Mouse (Mus musculus): Measurements from ENCODE around the gene Nme7. TPM values are rescaled to one million over a fixed set of nuclear protein-coding genes. Genes with fewer than 3 reads are reported as not detected.
A peak's percentile ranks its signal among the peaks of the same experiment; 100 is the strongest.

Nme7 gene
- polyA plus RNA-seq, 1 experiment from 2014 or later = 51.6 TPM

DNA sequence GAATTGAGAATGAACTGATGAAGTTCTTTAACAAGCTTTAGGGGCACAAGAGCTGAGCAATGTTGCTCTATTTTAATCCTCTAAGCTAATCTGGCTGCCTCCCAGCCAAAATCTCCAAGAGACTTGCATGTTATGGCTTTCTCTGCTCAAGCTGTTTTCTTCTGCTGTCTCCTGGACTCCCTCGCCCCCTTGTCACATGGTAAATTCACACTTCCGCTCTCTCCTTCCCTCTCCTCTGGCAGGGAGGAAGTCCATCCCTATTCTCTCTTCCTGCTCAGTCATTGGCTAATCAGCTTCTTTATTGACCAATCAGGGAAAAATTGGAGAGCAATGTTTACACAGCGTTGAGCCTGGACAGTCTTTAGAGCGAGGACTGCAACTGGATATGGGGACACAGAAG lies 31.9 kb downstream of the Nme7 start:
- 82% methylated on average over 4 of the region's 4 CpGs for WGBS
- Histone ChIP-seq H3K4me1 (ENCODE audit: control insufficient read depth, insufficient read depth, low read length) (no peaks in the 10 kb centered on the region), H3K27me3 (ENCODE audit: control insufficient read depth, insufficient read depth, low read length) (no peaks in the 10 kb centered on the region)

DNA sequence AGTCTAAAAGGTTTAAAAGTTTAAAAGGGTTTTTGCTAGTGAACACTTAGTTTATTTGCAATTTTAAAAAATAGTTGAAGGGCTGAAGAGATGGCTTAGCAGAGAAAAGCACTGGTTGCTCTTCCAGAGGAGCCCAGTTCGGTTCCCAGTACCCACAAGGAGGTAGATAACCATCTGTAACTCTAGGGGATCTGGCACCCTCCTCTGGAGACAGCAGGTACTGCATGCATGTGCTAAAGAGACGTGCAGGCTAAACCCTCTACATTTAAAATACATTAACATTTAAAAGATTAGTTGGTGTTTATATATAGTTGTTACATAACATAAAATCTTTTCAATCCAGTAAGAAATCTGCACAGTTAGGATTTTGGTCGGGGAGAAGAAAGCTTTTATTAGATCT lies 38.2 kb downstream of the Nme7 start:
- Histone ChIP-seq H3K27me3 (ENCODE audit: control insufficient read depth, insufficient read depth, low read length) (no peaks in the 10 kb centered on the region), H3K4me2 (ENCODE audit: low read depth, low read length) (no peak overlapping the region), H3K36me3 (replicated peaks; ENCODE audit: control insufficient read depth, insufficient read depth, low read depth, low read length) (no peaks in the 10 kb centered on the region; the same call in none of the 2 replicates), H3K27ac (replicated peaks; ENCODE audit: low read depth, low read length) (no peak overlapping the region), H3K4me1 (ENCODE audit: control insufficient read depth, insufficient read depth, low read length) (no peaks in the 10 kb centered on the region), H3K9ac (replicated peaks; ENCODE audit: low read length) (no peak overlapping the region), H3K9me3 (replicated peaks; ENCODE audit: control insufficient read depth, low read length) (no peaks in the 10 kb centered on the region), H3K4me3 (ENCODE audit: low read depth, low read length) (no peak overlapping the region)
- WGBS = 88% methylated on average over 3 of the region's 3 CpGs
- DNase-seq (ENCODE audit: low spot score) (peak; percentile 10), ATAC-seq (replicated peaks; ENCODE audit: insufficient number of reproducible peaks, low FRiP score, low TSS enrichment, low read depth) (no peak)

More for the DNA sequence above, 31.9 kb downstream of the Nme7 start:
- H3K27ac ChIP-seq (replicated peaks; ENCODE audit: low read depth, low read length) = no peak overlapping the region
- no peak overlapping the region for H3K4me2 ChIP-seq (ENCODE audit: low read depth, low read length)
- no peaks in the 10 kb centered on the region for H3K9me3 ChIP-seq (replicated peaks; ENCODE audit: control insufficient read depth, low read length)
- no peak overlapping the region for H3K9ac ChIP-seq (replicated peaks; ENCODE audit: low read length)
- no peak overlapping the region for H3K4me3 ChIP-seq (ENCODE audit: low read depth, low read length)
- H3K36me3 ChIP-seq (replicated peaks; ENCODE audit: control insufficient read depth, insufficient read depth, low read depth, low read length) = no peaks in the 10 kb centered on the region; the same call in 1 of the 2 replicates
- no peak for DNase-seq (ENCODE audit: low spot score)
- no peak for ATAC-seq (replicated peaks; ENCODE audit: insufficient number of reproducible peaks, low FRiP score, low TSS enrichment, low read depth)

DNA sequence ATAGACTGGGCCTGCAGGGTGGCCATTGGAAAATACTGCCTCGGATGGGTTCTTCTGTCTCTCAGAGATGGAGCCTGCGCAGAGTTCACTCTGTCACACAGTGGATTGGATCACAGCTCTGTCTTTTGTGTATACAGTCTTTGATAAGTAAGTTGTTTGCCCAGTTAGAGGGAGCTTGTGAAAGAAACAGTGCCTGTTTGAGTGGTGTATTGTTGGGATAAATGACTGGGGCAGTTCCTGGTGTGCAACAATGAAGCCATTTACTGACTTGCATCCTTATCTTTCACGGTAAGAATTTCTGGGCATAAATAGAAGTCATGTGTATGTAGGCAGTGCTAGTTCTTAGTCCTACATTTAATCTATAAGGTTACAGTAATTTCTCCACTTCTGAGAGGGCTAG lies 49.5 kb downstream of the Nme7 start:
- Histone ChIP-seq H3K4me2 (ENCODE audit: low read depth, low read length) (no peak overlapping the region), H3K9ac (replicated peaks; ENCODE audit: low read length) (no peak overlapping the region), H3K4me3 (ENCODE audit: low read depth, low read length) (no peak overlapping the region), H3K9me3 (replicated peaks; ENCODE audit: control insufficient read depth, low read length) (no peaks in the 10 kb centered on the region), H3K36me3 (replicated peaks; ENCODE audit: control insufficient read depth, insufficient read depth, low read depth, low read length) (no peaks in the 10 kb centered on the region), H3K4me1 (ENCODE audit: control insufficient read depth, insufficient read depth, low read length) (no peaks in the 10 kb centered on the region), H3K27ac (replicated peaks; ENCODE audit: low read depth, low read length) (no peak overlapping the region), H3K27me3 (ENCODE audit: control insufficient read depth, insufficient read depth, low read length) (no peaks in the 10 kb centered on the region)
- no peak for DNase-seq (ENCODE audit: low spot score)
- WGBS = 49% methylated on average over 3 of the region's 3 CpGs
- ATAC-seq (replicated peaks; ENCODE audit: insufficient number of reproducible peaks, low FRiP score, low TSS enrichment, low read depth) = no peak

DNA sequence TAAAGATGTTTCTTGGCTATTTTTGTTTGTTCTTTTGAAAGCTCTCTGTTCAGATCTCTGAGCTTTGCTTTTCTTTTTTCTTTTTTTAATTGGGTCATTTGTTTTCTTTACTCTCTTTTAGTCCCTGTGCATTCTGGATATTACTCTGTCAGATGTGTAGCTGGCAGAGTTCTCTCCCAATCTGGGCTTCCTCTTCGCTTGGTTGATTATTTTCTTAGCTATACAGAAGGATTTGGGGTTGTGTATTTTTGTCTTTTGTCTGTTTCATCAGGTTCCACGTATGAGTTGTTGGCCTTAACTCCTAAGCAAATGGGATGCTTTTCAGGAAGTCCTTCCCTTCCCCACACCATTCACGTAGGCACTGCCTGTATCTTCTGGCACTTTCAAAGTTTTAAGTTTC lies 54.1 kb downstream of the Nme7 start:
- H3K4me1 ChIP-seq (ENCODE audit: control insufficient read depth, insufficient read depth, low read length) = no peaks in the 10 kb centered on the region
- no peak overlapping the region for H3K4me3 ChIP-seq (ENCODE audit: low read depth, low read length)
- H3K9me3 ChIP-seq (replicated peaks; ENCODE audit: control insufficient read depth, low read length) = no peaks in the 10 kb centered on the region
- ATAC-seq (replicated peaks; ENCODE audit: insufficient number of reproducible peaks, low FRiP score, low TSS enrichment, low read depth) (no peak), DNase-seq (ENCODE audit: low spot score) (no peak)
- no peak overlapping the region for H3K9ac ChIP-seq (replicated peaks; ENCODE audit: low read length)
- H3K4me2 ChIP-seq (ENCODE audit: low read depth, low read length) = no peak overlapping the region
- WGBS = 60% methylated on average over 3 of the region's 3 CpGs
- H3K36me3 ChIP-seq (replicated peaks; ENCODE audit: control insufficient read depth, insufficient read depth, low read depth, low read length) = no peaks in the 10 kb centered on the region
- no peaks in the 10 kb centered on the region for H3K27me3 ChIP-seq (ENCODE audit: control insufficient read depth, insufficient read depth, low read length)
- H3K27ac ChIP-seq (replicated peaks; ENCODE audit: low read depth, low read length) = no peak overlapping the region

DNA sequence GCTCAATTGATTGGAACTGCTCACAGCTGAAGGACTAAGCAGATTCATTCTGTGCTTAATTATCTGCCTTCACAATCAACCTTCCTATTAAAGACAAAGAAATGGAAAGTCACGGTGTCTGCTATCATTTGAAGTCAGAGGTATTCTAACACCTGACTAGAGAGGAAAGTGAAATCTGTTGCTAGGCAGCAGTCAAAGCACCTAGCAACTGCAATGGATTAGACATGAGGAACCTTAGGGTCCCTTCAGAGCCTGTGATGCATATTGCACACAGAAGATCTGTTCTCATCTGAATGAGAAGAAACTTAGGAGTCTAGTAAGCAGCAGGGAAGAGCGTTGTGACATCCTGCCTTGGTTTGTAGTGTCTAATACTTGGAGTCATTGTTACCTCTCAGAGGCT lies 58.1 kb downstream of the Nme7 start:
- ATAC-seq (replicated peaks; ENCODE audit: insufficient number of reproducible peaks, low FRiP score, low TSS enrichment, low read depth) = no peak
- no peak for DNase-seq (ENCODE audit: low spot score)
- WGBS = 78% methylated on average over 2 of the region's 2 CpGs

DNA sequence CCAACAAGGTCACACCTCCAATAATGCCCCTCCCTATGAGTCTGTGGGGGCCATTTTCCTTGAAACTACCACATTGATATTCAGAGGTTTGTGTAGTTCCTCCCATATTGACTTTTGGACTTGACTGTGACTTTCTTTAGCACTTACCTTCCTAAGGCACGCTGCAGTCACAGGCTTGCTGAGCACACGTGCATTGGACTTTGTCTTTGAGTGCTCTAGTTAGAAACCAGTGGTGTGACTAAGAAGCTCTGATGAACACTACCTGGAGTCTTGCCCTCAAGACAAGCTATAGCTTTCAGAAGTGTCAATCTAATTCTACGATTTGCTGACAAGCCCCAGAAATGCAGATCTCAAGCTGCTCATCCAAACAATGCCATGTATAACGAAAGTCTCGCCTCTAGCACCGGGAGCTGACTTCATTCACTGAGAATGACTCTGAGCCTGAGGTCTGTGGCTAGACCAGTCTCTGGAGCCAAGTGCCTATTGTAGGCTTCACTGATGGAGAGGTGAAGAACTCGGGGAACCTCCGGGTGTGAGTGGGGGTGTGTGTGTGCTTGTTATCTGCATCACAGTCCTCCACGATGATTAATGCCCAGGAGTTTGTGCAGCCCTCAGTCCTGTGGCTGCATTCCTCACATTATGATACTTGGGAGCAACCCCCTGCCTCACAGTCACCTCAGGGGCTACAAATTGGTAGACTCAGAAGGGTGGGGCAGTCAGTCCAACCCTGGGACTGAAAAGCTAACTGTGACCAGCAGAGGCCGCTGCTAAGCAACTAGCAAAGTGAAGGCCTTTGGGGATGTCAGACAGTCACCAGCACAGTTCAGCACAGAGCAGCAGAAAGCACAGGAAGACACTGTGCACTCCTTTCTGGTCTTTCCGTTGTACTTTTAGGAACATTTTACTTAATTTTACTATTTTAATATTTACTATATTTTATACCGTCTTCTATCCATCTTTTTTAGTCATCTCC lies 62.5 kb downstream of the Nme7 start:
- DNase-seq (ENCODE audit: low spot score) = peak; percentile 70
- Histone ChIP-seq H3K4me1 (ENCODE audit: control insufficient read depth, insufficient read depth, low read length) (no peaks in the 10 kb centered on the region), H3K4me3 (ENCODE audit: low read depth, low read length) (no peak overlapping the region), H3K9ac (replicated peaks; ENCODE audit: low read length) (no peak overlapping the region), H3K36me3 (replicated peaks; ENCODE audit: control insufficient read depth, insufficient read depth, low read depth, low read length) (no peaks in the 10 kb centered on the region), H3K27ac (replicated peaks; ENCODE audit: low read depth, low read length) (no peak overlapping the region), H3K9me3 (replicated peaks; ENCODE audit: control insufficient read depth, low read length) (no peaks in the 10 kb centered on the region), H3K27me3 (ENCODE audit: control insufficient read depth, insufficient read depth, low read length) (no peaks in the 10 kb centered on the region), H3K4me2 (ENCODE audit: low read depth, low read length) (no peak overlapping the region)
- 74% methylated on average over 12 of the region's 12 CpGs for WGBS
- ATAC-seq (replicated peaks; ENCODE audit: insufficient number of reproducible peaks, low FRiP score, low TSS enrichment, low read depth) = peak; percentile 84; the same call in 1 of the 2 replicates

More for the DNA sequence above, 58.1 kb downstream of the Nme7 start:
- Histone ChIP-seq H3K27me3 (ENCODE audit: control insufficient read depth, insufficient read depth, low read length) (no peaks in the 10 kb centered on the region), H3K36me3 (replicated peaks; ENCODE audit: control insufficient read depth, insufficient read depth, low read depth, low read length) (no peaks in the 10 kb centered on the region), H3K4me2 (ENCODE audit: low read depth, low read length) (no peak overlapping the region), H3K9me3 (replicated peaks; ENCODE audit: control insufficient read depth, low read length) (no peaks in the 10 kb centered on the region), H3K9ac (replicated peaks; ENCODE audit: low read length) (no peak overlapping the region), H3K27ac (replicated peaks; ENCODE audit: low read depth, low read length) (no peak overlapping the region), H3K4me3 (ENCODE audit: low read depth, low read length) (no peak overlapping the region), H3K4me1 (ENCODE audit: control insufficient read depth, insufficient read depth, low read length) (no peaks in the 10 kb centered on the region)

DNA sequence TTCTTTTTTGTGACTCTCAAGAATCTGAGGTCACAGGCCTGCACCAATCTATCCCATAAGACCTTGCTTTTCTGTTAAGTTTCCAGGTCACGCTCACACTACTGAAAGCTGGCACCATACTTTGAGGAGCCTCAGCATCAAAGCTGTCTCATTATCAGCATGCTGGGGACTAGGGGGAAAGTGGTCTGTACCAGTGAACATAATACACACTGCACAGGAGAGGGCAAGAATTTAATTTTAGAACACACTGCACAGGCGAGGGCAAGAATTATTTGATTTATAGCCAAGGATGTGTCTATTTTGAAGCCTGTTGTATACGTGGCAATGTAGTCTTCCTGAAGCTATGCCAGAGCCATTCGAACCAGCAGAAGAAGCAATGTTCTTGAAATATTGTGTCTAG lies 64.2 kb downstream of the Nme7 start:
- H3K9ac ChIP-seq (replicated peaks; ENCODE audit: low read length) = no peak overlapping the region
- H3K4me2 ChIP-seq (ENCODE audit: low read depth, low read length) = no peak overlapping the region
- peaks cover 3% of the 10 kb centered on the region; the same call in 1 of the 2 replicates for H3K36me3 ChIP-seq (replicated peaks; ENCODE audit: control insufficient read depth, insufficient read depth, low read depth, low read length)
- no peak overlapping the region for H3K27ac ChIP-seq (replicated peaks; ENCODE audit: low read depth, low read length)
- no peaks in the 10 kb centered on the region for H3K9me3 ChIP-seq (replicated peaks; ENCODE audit: control insufficient read depth, low read length)
- ATAC-seq (replicated peaks; ENCODE audit: insufficient number of reproducible peaks, low FRiP score, low TSS enrichment, low read depth) (no peak), DNase-seq (ENCODE audit: low spot score) (no peak)
- H3K4me1 ChIP-seq (ENCODE audit: control insufficient read depth, insufficient read depth, low read length) = no peaks in the 10 kb centered on the region
- 95% methylated on average over 4 of the region's 4 CpGs for WGBS
- no peaks in the 10 kb centered on the region for H3K27me3 ChIP-seq (ENCODE audit: control insufficient read depth, insufficient read depth, low read length)
- no peak overlapping the region for H3K4me3 ChIP-seq (ENCODE audit: low read depth, low read length)

DNA sequence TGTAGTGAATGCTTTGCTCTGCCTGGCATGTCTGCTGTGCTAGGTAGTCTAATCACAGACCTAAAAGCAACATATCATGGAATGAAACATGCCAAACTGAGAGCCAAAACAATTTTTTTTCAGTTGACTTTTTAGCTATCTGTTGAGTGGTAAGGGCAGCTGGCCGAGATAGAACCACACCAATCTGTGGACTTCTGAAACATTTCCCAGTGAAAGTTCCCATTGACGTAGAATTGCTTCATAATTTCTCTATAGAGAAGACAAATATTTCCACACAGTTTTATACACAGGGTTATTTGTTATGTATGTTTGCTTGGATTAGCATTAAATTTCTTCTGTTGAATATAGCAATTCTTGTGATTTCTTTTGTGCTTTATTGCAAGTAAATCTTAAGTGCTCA lies 65.9 kb downstream of the Nme7 start:
- H3K36me3 ChIP-seq (replicated peaks; ENCODE audit: control insufficient read depth, insufficient read depth, low read depth, low read length) = peaks cover 3% of the 10 kb centered on the region; the same call in 1 of the 2 replicates

More for the DNA sequence above, 65.9 kb downstream of the Nme7 start:
- WGBS = 92% methylated on average over 2 of the region's 2 CpGs
- no peak for DNase-seq (ENCODE audit: low spot score)
- no peaks in the 10 kb centered on the region for H3K4me1 ChIP-seq (ENCODE audit: control insufficient read depth, insufficient read depth, low read length)
- H3K27ac ChIP-seq (replicated peaks; ENCODE audit: low read depth, low read length) = no peak overlapping the region
- no peaks in the 10 kb centered on the region for H3K9me3 ChIP-seq (replicated peaks; ENCODE audit: control insufficient read depth, low read length)
- ATAC-seq (replicated peaks; ENCODE audit: insufficient number of reproducible peaks, low FRiP score, low TSS enrichment, low read depth) = no peak
- H3K9ac ChIP-seq (replicated peaks; ENCODE audit: low read length) = no peak overlapping the region
- H3K4me2 ChIP-seq (ENCODE audit: low read depth, low read length) = no peak overlapping the region
- H3K27me3 ChIP-seq (ENCODE audit: control insufficient read depth, insufficient read depth, low read length) = no peaks in the 10 kb centered on the region
- no peak overlapping the region for H3K4me3 ChIP-seq (ENCODE audit: low read depth, low read length)

Measured in embryonic facial prominence, embryonic 11.5 days (tissue).